Mouse (Mus musculus): ENCODE measurements around the gene Hcls1. TPM values are rescaled to one million over a fixed set of nuclear protein-coding genes. Genes with fewer than 3 reads are reported as not detected.

The Hcls1 gene
- total RNA-seq, 2 experiments from 2014 or later: 13.6 to 15.3 TPM

DNA sequence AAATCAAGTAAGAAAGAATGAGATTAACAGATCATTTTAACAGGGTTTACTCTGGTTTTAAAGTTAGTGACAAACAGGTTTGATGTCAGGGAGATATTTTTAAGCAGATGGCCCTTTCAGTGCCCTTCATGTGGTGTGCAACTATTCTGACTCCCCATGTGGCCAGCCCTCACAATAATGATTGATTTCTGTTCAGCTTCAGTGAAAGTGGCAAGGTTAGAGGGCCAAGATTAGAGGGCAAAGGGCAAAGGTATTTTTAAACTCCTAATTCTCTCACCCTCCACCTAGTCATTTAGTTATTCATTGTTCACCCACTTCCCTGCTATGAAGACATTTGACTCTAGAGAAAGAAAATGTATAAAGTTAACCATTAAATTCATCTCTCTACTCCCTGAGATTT, 53.3 kb downstream of the Hcls1 start:
- DNase-seq (ENCODE audit: low spot score in 2 of 2): no peak

DNA sequence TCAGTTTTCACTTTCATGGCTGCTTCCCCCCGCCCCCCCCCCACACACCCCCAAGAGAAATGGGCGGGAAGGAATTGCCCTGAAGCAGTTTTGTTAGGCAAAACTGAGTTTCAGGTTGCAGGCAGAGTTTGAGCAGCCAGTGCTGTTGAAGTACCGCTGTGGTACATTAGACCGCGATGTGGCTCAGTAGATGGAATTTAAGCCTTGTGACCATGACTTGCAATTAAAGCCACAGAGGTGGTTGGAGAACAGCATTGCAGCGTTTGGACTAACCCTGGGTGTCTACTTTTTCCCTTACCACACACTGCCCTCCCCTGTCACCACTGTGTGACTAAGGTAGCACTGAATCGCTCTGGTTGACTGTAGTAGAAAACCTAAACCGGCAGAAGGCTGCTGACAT, 54.7 kb downstream of the Hcls1 start:
- no peak for DNase-seq (ENCODE audit: low spot score in 2 of 2)

DNA sequence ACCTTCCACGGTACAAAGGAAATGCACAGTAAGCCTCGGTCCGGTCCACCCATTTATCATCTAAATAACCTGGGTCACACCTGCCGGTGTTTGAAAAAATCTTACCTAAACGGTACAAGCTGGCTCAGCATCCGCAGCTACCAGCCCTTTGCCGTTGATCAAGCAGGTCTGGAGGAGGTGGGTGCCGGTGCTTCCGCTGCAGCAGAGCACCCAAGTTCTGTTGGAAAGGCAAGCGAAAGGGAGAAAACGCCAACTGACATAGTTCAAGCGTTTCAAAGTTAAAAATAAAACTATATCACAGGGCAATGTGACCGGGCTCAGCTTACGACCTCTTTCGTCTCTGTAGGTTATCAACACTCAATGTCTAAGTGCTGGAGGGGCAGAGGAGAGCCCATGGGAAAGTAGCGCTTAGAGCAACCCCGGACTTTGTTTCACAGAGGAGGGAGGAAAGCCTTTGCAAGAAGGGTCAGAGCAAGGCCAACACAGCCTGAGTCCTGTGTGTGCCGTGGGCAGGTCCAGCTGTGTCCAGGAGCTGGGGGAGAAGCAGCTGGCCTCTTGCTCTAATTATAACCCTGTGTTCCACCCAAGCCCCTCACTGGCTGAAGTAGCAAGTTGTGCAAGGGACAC, 55.3 kb downstream of the Hcls1 start, which contains the start of gene Fbxo40:
Fbxo40 (minus strand) TSS at position 469 of the 627 bp plus-strand sequence.
- no peak for DNase-seq (ENCODE audit: low spot score in 2 of 2)

DNA sequence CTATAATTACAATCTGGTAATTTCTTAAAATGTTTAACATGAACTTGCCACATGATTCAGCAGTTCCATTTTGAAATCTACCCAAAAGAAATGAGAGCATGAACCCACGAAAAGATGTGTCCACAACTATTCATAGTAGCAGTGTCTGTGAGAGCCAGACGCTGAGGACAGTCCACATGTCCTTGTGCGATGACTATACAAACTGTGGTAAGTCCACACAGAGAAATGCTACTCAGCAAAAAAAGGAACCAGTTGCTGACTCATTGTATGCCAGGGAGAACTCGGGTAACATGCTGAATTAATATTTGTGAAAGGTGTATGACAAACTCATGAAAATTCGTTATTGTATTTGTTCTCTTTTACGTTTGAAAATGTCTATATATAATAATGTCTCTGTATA, 62.9 kb downstream of the Hcls1 start:
- DNase-seq (ENCODE audit: low spot score in 2 of 2): no peak

DNA sequence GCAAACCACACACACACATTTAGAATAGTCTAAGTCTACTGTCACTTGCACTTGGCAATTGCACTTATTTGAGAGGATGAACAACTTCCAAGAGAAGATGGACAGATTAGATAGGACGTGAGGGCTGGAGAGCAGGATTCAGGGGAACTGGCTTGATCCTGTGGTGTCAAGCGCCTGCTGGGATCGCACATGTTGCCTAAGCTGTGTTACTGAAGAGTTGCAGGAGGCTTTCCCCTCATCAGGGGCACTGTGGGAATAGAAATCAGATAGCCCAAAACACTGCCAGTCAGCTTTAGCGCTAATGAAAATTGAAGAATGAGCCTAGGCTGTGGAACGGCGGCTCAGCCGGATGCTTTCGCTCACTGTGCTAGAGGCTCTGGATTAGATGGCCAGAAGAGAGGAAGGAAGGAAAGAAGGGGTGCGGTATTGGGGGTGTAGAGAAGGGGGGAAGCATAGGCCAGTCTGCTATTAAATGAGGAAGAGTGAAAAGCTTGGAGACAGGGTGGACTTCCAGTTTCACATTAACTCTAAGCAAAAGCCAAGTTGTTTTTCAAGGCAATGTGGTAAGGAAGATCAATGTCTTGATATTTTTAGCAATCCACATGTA, 64.7 kb downstream of the Hcls1 start:
- no peak for DNase-seq (ENCODE audit: low spot score in 2 of 2)

DNA sequence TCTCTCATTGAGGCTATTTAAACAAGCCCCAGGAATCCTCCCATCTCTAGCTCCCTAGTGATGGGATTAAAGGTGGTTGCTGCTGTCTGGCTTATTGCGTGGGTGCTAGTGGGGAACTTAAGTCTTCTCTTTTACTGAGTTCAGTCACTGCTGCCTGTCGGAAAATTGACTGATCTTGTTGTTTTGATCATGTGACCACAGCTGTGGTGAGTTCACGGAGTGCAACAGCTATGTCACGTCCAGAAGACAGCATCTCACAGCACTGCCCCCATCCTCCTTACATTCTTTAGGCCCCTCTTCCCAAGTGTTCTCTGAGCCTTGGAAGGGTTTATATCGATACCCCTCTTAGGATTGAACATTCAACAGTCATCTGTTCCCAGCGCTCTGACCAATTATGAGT, 74.5 kb downstream of the Hcls1 start:
- DNase-seq (ENCODE audit: low spot score in 2 of 2): no peak

DNA sequence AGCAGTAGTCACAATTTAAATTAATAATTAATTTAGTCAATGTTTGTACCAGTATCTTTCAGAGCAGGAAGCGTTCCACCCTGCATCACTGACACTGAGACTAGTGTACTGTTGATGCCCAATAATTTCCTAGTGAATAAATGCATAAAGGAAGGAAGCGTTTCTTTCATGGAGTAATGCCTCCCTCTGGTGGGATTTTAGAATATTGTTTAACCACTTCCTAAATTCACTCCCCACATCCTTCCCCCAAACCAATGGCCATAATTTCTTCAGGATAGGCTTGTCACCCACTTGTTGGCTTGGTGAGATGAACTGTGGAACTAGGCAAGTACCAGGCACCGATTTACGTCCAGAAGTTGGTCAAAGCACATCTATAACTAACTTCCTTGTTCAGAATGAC, 75.6 kb downstream of the Hcls1 start:
- no peak for DNase-seq (ENCODE audit: low spot score in 2 of 2)

DNA sequence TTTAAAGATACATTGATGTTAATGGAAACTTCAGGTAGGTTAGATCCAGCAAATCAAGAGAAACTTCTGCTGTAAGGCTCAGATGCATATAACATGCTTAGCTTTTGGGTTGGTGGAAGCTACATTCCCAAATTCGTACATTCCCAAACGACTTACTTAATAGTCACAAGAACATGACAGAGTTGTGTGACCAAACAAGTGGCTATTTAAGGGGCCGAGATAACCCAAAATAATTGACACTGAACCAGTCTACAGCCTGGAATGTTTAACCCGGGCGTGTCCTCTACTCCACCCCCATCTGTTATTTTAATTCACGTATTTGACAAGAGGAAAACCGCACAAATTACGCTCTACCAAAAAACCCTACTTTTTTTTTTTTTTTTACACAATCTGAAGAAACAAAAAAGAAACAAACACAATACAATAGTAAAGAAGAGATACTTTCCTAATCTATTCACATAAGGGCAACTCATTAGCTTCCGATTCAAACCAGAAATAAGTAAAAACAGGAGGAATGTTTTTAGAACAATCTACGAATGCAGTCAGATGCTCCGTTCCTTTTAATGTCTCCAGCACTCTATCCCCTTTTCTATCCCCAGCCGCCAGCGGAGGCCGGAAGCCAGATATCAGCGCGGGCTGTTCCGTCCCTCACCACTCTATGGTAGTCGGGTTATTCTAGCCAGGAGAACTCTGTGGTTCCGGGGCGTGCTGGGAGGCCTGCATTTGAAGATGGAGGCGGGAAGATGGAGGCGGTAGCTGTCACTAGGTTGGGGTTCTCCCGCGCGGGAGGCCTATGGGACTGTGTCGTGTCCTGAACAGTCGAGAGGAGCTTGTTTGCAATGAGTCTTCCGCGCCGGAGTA, 76.5 kb downstream of the Hcls1 start, which contains the start of gene Polq:
Polq (plus strand) TSS at position 726 of the 861 bp plus-strand sequence.
- peak; percentile 63 to 93 for DNase-seq (ENCODE audit: low spot score in 2 of 2)

DNA sequence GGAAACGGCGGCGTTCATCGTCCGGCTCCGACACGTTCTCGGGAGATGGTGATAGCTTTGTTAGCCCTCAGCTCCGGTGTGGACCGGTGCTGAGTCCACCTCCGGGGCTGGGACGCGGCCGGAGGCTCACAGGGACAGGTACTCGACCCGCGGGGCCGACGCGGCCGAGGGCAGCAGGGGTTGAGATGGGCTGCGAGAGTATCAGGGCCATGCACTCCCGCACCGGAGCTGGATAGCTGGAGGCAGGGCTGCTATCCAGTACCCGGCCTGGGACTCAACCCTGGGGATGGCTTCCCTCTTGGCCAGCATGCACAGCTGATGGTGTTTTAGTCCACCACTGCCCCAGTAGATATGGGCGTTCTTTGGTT, 77.1 kb downstream of the Hcls1 start:
- DNase-seq (ENCODE audit: low spot score in 2 of 2): no peak

DNA sequence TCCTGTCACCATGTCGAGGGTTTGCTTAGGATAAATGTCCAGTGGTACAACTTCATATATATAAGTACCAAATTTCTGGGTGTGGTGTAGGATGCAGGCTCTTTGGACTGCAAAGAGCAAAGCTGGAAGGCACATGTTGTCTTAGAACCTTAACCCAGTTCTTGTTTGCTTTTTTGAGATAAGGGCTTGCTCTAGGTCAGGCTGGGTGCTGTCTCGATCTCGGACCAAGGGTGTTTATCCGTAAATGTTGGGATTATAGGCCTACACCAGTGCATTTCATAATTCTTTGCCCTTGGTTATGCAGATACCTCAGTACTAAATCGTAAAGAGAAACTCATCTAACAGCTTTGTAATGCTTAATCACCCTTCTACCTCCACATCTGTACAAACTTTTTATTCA, 77.6 kb downstream of the Hcls1 start:
- DNase-seq (ENCODE audit: low spot score in 2 of 2): no peak

Other genes with a start within 250 kb of the Hcls1 start
- gene Ildr1, start 241.0 kb upstream of the Hcls1 start, total RNA-seq (2021): 1 to 10 TPM in 1 of 2 experiments, under 1 TPM in 1; 0.14 to 3.0 TPM
- gene Slc15a2, start 150.0 kb upstream of the Hcls1 start, total RNA-seq (2021): 10 to 100 TPM in 1 of 2 experiments, 1 to 10 TPM in 1; 7.7 to 10.1 TPM
- 10 to 100 TPM; 25.9 to 30.6 TPM for gene Iqcb1, start 106.6 kb upstream of the Hcls1 start, total RNA-seq (2021)
- 1 to 10 TPM; 1.9 to 2.9 TPM for gene Eaf2, start 60.0 kb upstream of the Hcls1 start, total RNA-seq (2021)
- 10 to 100 TPM; 70.1 to 75.1 TPM for gene Golgb1, start 59.8 kb upstream of the Hcls1 start, total RNA-seq (2021)
- 1 to 10 TPM; 1.4 to 1.9 TPM for gene Fbxo40, start 55.5 kb downstream of the Hcls1 start, total RNA-seq (2021)
- 1 to 10 TPM; 4.3 to 6.0 TPM for gene Polq, start 76.8 kb downstream of the Hcls1 start, total RNA-seq (2021)

Data from adrenal gland, postnatal 4 days (tissue).